In genomic region chr6:88517701-88518403, GRCm38 (mm10) we compare ENCODE assay signal across 8 mouse cellular contexts. TPM values are rescaled to one million over a fixed set of nuclear protein-coding genes. Genes with fewer than 3 reads are reported as not detected.
A peak's percentile ranks its signal among the peaks of the same experiment; 100 is the strongest.
DNase-seq lines count a peak whose midpoint lies in the region; ATAC-seq and TF ChIP-seq lines count a peak whose summit lies in the region.

No protein-coding gene starts in this region.

- no peak overlapping the region for H3K27ac ChIP-seq in ES-Bruce4 (ENCODE audit: insufficient read depth, low read length)
- H3K27ac ChIP-seq in forebrain, embryonic 13.5 days, result peak overlapping the region; percentile 79; the same call in 1 of the 2 replicates
- H3K27ac ChIP-seq in limb, embryonic 15.5 days, result peak overlapping the region; percentile 89
- peak overlapping the region; percentile 96 for H3K27ac ChIP-seq in stomach, postnatal 0 days (replicated peaks)

- 14% methylated on average over 18 of the region's 18 CpGs for WGBS in forebrain, embryonic 13.5 days
- WGBS in limb, embryonic 15.5 days, result 6% methylated on average over 18 of the region's 18 CpGs
- 4% methylated on average over 18 of the region's 18 CpGs for WGBS in stomach, postnatal 0 days

- H3K4me1 ChIP-seq in ES-Bruce4 (ENCODE audit: control insufficient read depth, insufficient read depth, low read length), result no peaks in the 10 kb centered on the region
- H3K4me1 ChIP-seq in forebrain, embryonic 13.5 days, result peaks cover 26% of the 10 kb centered on the region
- H3K4me1 ChIP-seq in limb, embryonic 15.5 days, result peaks cover 22% of the 10 kb centered on the region
- H3K4me1 ChIP-seq in stomach, postnatal 0 days (replicated peaks; ENCODE audit: control insufficient read depth, insufficient read depth), result peaks cover 5% of the 10 kb centered on the region; the same call in 1 of the 2 replicates

- TF ChIP-seq POLR2A in ES-Bruce4 (IDR thresholded peaks at IDR 0.05; ENCODE audit: insufficient read depth, low read length), result no peak

- no peaks in the 10 kb centered on the region for H3K27me3 ChIP-seq in ES-Bruce4 (ENCODE audit: control insufficient read depth, insufficient read depth, low read length, poor library complexity, severe bottlenecking)
- no peaks in the 10 kb centered on the region for H3K27me3 ChIP-seq in forebrain, embryonic 13.5 days
- no peaks in the 10 kb centered on the region for H3K27me3 ChIP-seq in limb, embryonic 15.5 days
- no peaks in the 10 kb centered on the region for H3K27me3 ChIP-seq in stomach, postnatal 0 days (ENCODE audit: control insufficient read depth, insufficient read depth, low read length)

- DNase-seq in kidney, adult 9 months, result peak; percentile 27
- no peak for DNase-seq in kidney, postnatal 36 days
- DNase-seq in stomach, postnatal 0 days (ENCODE audit: low spot score), result peak; percentile 29
- DNase-seq in layer of hippocampus, postnatal 10 days (ENCODE audit: low spot score in 2 of 2), result no peak

- TF ChIP-seq CTCF in ES-Bruce4 (IDR thresholded peaks at IDR 0.05; ENCODE audit: low read depth, low read length), result no peak
- no peak for TF ChIP-seq CTCF in stomach, postnatal 0 days (IDR thresholded peaks at IDR 0.05; ENCODE audit: low read depth)

- no peaks in the 10 kb centered on the region for H3K9me3 ChIP-seq in ES-Bruce4 (replicated peaks; ENCODE audit: control insufficient read depth, insufficient read depth, low read length, poor library complexity, severe bottlenecking)
- H3K9me3 ChIP-seq in forebrain, embryonic 13.5 days (replicated peaks), result no peaks in the 10 kb centered on the region
- no peaks in the 10 kb centered on the region for H3K9me3 ChIP-seq in limb, embryonic 15.5 days
- H3K9me3 ChIP-seq in stomach, postnatal 0 days (ENCODE audit: control insufficient read depth, low read length), result no peaks in the 10 kb centered on the region

- peaks cover 27% of the 10 kb centered on the region for H3K36me3 ChIP-seq in ES-Bruce4 (ENCODE audit: control insufficient read depth, insufficient read depth, low read length, poor library complexity, severe bottlenecking)
- H3K36me3 ChIP-seq in forebrain, embryonic 13.5 days (ENCODE audit: poor library complexity, severe bottlenecking), result peaks cover 36% of the 10 kb centered on the region
- peaks cover 36% of the 10 kb centered on the region for H3K36me3 ChIP-seq in limb, embryonic 15.5 days
- H3K36me3 ChIP-seq in stomach, postnatal 0 days (ENCODE audit: control insufficient read depth, insufficient read depth, low read length), result peaks cover 9% of the 10 kb centered on the region; the same call in 1 of the 2 replicates

- no peak for TF ChIP-seq EP300 in ES-Bruce4 (IDR thresholded peaks at IDR 0.05; ENCODE audit: insufficient read depth, low read depth, low read length)
- TF ChIP-seq EP300 in stomach, postnatal 0 days (optimal IDR thresholded peaks at IDR 0.05), result no peak

- peak overlapping the region; percentile 72 for H3K4me2 ChIP-seq in forebrain, embryonic 13.5 days
- peak overlapping the region; percentile 49 for H3K4me2 ChIP-seq in limb, embryonic 15.5 days
- H3K4me2 ChIP-seq in stomach, postnatal 0 days (replicated peaks; ENCODE audit: low read depth), result peak overlapping the region; percentile 69

- peak overlapping the region; percentile 80 for H3K9ac ChIP-seq in ES-Bruce4 (ENCODE audit: low read depth, poor library complexity, severe bottlenecking)
- H3K9ac ChIP-seq in forebrain, embryonic 13.5 days, result peak overlapping the region; percentile 95
- H3K9ac ChIP-seq in limb, embryonic 15.5 days, result peak overlapping the region; percentile 97
- H3K9ac ChIP-seq in stomach, postnatal 0 days (ENCODE audit: low read length), result peak overlapping the region; percentile 91

- peak overlapping the region; percentile 68 for H3K4me3 ChIP-seq in ES-Bruce4 (ENCODE audit: low read depth, low read length)
- peak overlapping the region; percentile 97 for H3K4me3 ChIP-seq in forebrain, embryonic 13.5 days
- peak overlapping the region; percentile 99 for H3K4me3 ChIP-seq in limb, embryonic 15.5 days
- peak overlapping the region; percentile 89 for H3K4me3 ChIP-seq in stomach, postnatal 0 days (ENCODE audit: low read depth, low read length)

- ATAC-seq in forebrain, embryonic 13.5 days, result no peak
- ATAC-seq in limb, embryonic 15.5 days (ENCODE audit: insufficient number of reproducible peaks, low FRiP score, low TSS enrichment, low read depth), result no peak
- ATAC-seq in stomach, postnatal 0 days (ENCODE audit: low FRiP score, low TSS enrichment), result no peak
- ATAC-seq in megakaryocyte-erythroid progenitor cell, adult 5-6 weeks (replicated peaks; ENCODE audit: low FRiP score, low TSS enrichment, poor library complexity, severe bottlenecking), result no peak

RNA-seq across cellular contexts. Expression of gene Sec61a1, which starts 0.9 kb away (rescaled TPM):
- polyA plus RNA-seq in ES-Bruce4 (2011; ENCODE audit: insufficient read depth, insufficient read length, low read depth, missing spikeins), result 126 and 128 TPM in 2 replicates
- 153 and 170 TPM in 2 replicates for polyA plus RNA-seq in forebrain, embryonic 13.5 days (2015; fragmentation: Nextera tagmentation; extraction: Ambion mirVana)
- polyA plus RNA-seq in limb, embryonic 15.5 days (2015; fragmentation: Nextera tagmentation; extraction: Ambion mirVana), result 299 and 301 TPM in 2 replicates
- 163 and 168 TPM in 2 replicates for polyA plus RNA-seq in stomach, postnatal 0 days (2015; fragmentation: Nextera tagmentation; extraction: Ambion mirVana)
- 93.0 and 138 TPM in 2 replicates for total RNA-seq in megakaryocyte-erythroid progenitor cell, adult 5-6 weeks (2014; fragmentation: Nextera tagmentation)
- total RNA-seq in megakaryocyte-erythroid progenitor cell, adult 5-6 weeks (2017), result 101 and 113 TPM in 2 replicates
- 100 to 1,000 TPM; 129 to 138 TPM for total RNA-seq in layer of hippocampus, postnatal 10 days (2021)

RNA-seq across cellular contexts. Expression of gene Ruvbl1, which starts 52.6 kb away (rescaled TPM):
- 102 TPM in 2 replicates for polyA plus RNA-seq in ES-Bruce4 (2011; ENCODE audit: insufficient read depth, insufficient read length, low read depth, missing spikeins)
- polyA plus RNA-seq in forebrain, embryonic 13.5 days (2015; fragmentation: Nextera tagmentation; extraction: Ambion mirVana), result 140 and 144 TPM in 2 replicates
- 118 and 122 TPM in 2 replicates for polyA plus RNA-seq in limb, embryonic 15.5 days (2015; fragmentation: Nextera tagmentation; extraction: Ambion mirVana)
- 35.2 and 37.9 TPM in 2 replicates for polyA plus RNA-seq in stomach, postnatal 0 days (2015; fragmentation: Nextera tagmentation; extraction: Ambion mirVana)
- total RNA-seq in megakaryocyte-erythroid progenitor cell, adult 5-6 weeks (2014; fragmentation: Nextera tagmentation), result 117 TPM in 2 replicates
- 289 and 308 TPM in 2 replicates for total RNA-seq in megakaryocyte-erythroid progenitor cell, adult 5-6 weeks (2017)
- 10 to 100 TPM; 37.4 to 38.9 TPM for total RNA-seq in layer of hippocampus, postnatal 10 days (2021)

Comparison
In these comparisons a context has a peak if more than half of its experiments do, and no peak if none do; other contexts are left out.
1. DNase-seq: peak in kidney, adult 9 months (single experiment) and stomach, postnatal 0 days (single experiment); none in kidney, postnatal 36 days (0 of 2) and layer of hippocampus, postnatal 10 days (0 of 2).
2. Peak in every context shown above with its lines, with median percentiles within 50 percentile points of each other: H3K4me3 ChIP-seq, H3K9ac ChIP-seq and H3K4me2 ChIP-seq.